Mouse (Mus musculus) testis, adult 2 months (tissue): ENCODE data around the gene Nxph3.

ENCODE experiments used
- CTCF ChIP-seq: fragments of 200-500 bp; IDR thresholded peaks from 2 replicates; pipeline ENCODE4 v1.5.1; 2012; ENCODE audit warnings: low read depth, mild to moderate bottlenecking, inconsistent platforms, low read length, moderate library complexity; ENCODE audit not compliant: control insufficient read depth, insufficient read depth, insufficient replicate concordance
- POLR2A ChIP-seq: fragments of 200-500 bp; IDR thresholded peaks from 2 replicates; pipeline ENCODE4 v1.6.1; 2012; ENCODE audit warnings: low read depth, mild to moderate bottlenecking, inconsistent platforms, low read length, moderate library complexity; ENCODE audit not compliant: control insufficient read depth

DNA sequence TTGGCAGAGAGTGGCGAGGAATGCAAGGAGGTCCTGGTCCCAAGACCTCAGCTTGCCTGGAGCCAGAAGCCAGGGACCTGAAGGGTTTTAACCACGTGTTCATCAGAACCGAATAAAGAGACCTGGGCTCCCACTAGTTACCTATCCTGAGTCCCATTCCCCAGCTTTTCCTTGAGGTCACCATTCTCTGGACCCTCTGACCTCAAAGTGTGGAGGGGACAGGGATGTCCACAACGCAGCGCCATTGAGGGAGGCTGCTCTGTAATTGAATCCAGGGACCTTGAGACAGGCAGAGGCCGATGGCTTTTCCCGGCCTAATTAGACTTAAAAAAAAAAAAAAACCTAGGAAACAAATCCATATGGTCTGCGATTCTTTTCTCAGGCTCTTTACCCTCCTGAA is 40.9 kb upstream of the Nxph3 start:
- TF ChIP-seq POLR2A = no peak
- TF ChIP-seq CTCF = no peak
